Mouse (Mus musculus): Measurements from ENCODE around the gene Ccz1. TPM values are rescaled to one million over a fixed set of nuclear protein-coding genes. Genes with fewer than 3 reads are reported as not detected.
"Not testable (repeated sequence)": the region's sequence is repeated elsewhere in the genome, so short reads cannot be mapped to it uniquely, and the experiment has no call there.

Gene Ccz1
- 38.6 and 40.0 TPM in 2 replicates for polyA plus RNA-seq (2012; rRNA removed)

DNA sequence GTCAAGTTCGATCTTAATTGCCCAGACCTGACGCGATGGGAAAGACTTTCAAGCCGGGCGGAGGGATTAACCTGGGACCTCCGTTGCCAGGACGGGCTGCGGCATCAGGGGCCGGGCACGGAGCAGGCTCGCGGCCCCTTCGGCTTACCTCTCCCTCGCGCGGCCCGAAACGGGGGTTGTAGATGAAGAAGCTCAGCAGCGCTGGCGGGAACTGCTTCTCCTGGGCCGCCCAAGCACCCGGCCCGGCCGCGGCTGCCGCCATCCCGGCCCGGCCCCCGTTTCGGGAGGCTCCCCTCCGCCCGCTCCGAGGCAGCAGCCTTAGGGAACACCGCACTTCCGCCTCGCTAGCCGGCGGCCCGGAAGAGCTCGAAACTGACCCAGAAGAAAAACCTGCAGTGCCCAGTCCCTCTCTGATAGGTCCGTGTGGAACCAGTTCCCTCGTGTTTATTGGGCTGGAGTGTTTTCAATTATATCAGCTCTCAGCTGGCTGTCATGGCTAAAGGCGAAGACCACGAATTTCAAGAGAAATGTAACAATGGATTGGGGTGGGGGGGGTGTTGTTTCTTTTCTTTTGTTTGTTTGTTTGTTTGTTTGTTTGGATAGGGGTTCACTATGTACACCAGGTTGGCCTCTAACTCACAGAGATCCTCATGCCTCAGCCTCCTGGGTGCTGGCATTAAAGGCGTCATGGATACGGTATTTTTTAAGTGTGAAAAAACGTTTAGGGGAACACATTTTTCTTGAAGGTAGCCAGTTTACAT lies at the start of gene Ccz1:
Gene Ccz1 (minus strand): TSS at position 327 of the 761 bp plus-strand sequence.
- DNase-seq (ENCODE audit: low spot score): peak; percentile 61

DNA sequence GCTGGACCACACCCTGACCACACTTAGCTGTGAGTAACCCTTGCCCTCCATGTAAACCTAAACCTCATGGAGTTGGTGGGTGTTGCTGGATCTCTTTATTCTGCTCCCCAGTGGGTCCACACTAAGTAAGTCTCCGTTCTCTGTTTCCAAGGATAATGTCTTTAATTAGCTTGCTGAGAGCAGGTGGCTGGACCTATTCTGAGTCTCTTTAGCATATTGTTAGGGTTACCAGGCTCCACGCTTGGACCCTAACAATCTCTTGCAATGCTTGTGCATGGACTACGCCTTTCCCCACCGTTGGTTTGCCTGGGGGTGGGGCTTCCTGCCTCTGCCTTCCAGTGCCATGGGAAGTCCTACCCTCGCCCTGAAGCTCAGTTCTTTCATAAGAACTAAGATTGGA lies 49.4 kb upstream of the Ccz1 start:
- no peak for DNase-seq (ENCODE audit: low spot score)

DNA sequence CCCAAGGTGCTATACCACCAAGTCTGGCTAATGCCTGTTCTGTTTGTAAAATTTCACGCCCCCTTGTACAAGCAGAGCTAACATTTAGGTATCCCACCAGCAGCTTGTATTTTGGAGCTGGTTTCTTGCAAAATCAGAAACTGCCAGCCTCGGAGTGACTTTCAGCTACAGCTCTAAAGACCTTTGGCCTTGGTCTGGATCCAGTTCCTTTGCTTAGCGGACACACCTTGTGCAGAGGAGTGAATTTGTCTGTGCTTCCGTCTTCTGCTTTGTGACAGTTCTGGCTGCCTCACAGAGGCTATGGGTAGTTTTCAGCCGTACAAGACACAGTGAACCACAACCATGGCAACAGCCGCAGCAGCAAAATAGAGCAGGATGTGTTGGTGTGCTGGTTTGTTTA lies 39.7 kb upstream of the Ccz1 start:
- no peak for DNase-seq (ENCODE audit: low spot score)

DNA sequence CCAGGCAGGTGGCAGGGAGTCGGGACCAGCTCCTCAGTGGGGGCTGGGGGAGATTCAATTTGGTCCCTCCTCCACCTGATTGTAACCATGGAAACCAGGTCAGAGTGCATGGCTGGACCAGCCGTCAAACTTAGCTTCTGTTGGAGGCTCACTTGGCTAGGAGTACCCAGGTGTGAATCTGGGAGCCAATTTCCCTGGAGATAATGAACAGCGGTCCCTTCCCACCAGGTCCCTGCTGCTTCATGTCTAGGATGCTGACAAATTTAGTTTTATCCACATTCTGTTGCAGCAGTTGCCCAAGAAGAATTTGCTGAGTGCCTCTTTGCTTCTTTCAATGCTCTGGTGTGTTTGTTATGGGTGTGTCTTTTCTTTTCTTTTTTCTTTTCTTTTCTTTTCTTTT lies 38.8 kb upstream of the Ccz1 start:
- DNase-seq (ENCODE audit: low spot score): no peak

DNA sequence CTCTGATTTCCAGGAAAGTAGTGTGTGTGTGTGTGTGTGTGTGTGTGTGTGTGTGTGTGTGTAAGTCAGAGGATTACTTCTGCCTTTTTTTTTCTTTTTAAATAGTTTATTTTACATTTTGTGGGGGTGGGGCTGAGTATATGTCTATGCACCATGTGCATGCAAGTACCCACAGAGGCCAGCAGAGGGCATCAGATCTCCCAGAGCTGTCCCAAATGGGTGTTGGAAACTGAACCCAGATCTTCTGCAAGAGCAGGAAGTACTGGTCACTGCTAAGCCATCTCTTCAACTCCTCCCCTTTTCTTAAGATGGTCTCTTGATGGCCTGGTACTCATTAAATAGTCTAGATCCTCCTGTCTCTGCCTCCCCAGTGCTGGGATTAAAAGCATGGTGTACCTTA lies 36.6 kb upstream of the Ccz1 start:
- DNase-seq (ENCODE audit: low spot score): no peak

DNA sequence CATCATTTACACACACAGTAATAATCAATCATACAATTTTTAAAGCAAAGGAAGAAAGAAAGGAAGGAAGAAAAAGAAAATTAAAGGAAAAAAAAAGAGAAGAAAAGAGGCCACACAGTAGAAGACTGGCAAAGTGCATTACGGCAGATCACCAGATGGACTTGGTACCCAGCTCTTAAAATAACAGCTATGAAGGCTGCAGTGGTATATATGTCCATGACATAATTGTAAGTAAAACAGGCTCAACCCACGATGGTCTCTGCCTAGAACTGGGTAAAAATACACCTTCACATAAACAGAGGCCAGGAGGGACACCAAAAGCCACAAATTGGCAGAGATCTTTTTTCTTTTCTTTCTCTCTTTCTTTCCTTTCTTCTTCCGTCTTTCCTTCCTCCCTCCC lies 35.2 kb upstream of the Ccz1 start:
- DNase-seq (ENCODE audit: low spot score): no peak

DNA sequence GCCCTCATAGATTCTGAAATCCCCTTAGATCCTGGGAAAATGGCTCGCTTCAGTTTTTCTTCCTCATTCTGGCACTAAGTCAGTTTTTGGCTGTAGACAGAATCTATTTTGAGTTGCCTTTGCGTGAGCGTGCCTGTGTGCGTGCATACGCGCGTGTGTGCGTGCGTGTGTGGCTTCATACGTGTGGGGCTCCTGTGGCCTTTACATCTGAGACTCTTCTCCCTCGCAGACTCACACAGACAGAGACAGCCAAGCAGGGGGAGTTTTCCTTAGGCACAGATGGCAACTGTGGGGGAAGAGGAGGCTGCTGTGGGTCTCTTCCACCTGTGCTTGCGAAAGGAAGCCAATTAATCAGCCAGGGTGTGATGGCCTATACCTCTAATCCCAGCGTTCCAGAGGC lies 32.6 kb upstream of the Ccz1 start:
- DNase-seq (ENCODE audit: low spot score): no peak

DNA sequence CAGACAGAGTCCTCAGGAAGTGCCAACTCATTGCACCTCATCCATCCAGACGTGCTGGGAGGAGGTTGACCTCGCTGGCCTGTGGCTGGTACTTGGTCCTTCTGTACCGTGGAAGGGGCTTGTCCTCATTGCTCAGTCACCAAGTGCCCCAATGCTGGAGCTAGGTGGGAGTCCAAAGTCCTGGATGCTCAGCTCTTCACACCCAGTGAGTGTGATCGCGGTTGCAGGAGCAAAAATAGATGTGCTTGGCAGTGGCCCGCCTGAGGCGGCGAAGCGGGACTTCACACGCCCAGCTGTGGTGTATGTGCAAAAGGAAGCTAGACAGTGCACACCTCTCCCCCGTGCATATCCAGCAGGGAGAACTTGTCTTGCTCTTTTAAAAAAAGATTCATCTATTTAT lies 28.5 kb upstream of the Ccz1 start:
- no peak for DNase-seq (ENCODE audit: low spot score)

DNA sequence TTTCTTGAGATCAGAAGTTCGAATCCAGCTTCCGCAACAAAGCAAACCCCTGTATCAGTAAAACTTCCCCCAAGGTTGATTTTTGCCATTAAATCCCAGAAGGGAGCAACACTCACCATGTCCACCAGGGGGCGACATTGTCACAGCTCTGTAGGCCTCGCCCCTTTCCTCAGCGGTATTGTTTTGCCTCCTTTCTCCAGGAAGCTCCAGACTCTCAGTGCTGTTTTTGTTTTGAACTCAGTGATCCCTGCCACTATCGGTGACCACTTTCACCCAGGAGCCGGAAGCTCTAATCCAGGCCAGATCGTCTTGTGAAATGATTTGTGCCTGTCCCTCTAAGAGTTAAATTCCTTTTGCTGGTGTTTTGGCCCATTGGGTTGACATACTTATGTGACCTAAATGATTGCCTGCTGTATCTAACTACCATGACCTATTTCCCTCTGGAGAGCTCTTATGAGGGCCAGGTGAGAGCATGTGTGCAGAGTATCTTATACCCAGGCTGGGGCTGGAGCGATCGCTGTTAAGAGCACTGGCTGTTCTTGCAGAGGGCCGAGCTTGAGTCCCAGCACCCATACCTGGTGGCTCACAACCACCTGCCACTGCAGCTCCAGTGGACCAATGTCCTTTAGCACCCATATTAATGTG lies 26.2 kb upstream of the Ccz1 start:
- DNase-seq (ENCODE audit: low spot score): peak; percentile 64

DNA sequence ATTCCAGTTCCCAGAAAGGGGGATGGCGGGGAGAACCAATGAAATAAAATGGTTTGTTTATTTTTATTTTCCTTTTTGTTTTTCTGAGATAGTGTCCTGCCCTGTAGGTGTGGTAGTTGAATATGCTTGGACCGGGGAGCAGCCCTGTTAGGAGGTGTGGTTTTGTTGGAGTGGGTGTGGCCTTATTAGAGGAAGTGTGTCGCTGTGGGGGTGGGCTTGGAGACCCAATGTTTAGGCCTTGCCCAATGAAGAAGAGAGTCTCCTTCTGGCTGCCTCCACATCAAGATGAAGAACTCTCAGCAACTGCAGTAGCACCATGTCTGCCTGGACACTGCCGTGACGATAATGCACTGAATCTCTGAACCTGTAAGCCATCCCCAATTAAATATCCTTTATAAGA lies 25.2 kb upstream of the Ccz1 start:
- no peak for DNase-seq (ENCODE audit: low spot score)

DNA sequence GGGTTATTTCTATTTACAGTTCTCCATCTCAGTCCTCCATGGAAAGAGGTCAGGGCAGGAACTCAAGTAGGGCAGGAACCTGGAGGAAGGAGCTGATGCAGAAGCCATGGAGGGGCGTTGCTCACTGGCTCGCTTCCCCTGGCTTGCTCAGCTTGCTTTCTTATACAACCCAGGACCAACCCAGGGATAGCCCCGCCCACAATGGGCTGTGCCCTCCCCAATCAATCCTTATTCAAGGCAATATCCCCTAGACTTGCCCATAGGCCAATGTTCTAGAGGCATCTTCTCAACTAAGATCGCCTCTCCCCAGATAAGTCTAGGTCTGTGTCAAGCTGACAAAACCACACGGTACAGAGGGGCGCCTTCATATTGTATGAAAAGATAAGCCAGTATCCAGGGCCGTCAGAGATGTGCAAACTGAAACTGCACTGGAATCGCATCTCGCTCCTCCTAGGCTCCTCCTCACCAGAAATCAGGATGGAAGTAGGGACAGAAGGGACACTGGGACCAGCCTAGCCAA lies 24.5 kb upstream of the Ccz1 start:
- DNase-seq (ENCODE audit: low spot score): no peak

DNA sequence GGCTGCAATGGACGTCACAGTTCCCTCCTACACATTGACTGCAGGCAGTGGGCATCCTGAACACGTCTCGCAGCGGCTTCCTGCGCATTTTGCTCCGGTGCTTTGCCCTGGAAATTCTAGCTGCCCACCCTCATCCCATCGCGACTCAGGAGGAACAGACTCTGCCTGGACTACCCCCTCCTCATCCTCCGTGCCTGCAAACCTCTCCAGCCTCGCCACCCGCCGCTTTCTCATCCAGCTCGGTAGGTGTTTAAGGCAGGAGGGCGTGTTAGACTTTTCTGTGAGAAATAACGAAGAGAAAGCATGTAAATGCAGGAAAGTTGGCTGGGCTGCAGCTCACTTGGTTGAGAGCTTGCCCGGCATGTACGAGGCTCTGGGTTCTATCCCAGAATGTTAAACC lies 22.3 kb upstream of the Ccz1 start:
- no peak for DNase-seq (ENCODE audit: low spot score)

DNA sequence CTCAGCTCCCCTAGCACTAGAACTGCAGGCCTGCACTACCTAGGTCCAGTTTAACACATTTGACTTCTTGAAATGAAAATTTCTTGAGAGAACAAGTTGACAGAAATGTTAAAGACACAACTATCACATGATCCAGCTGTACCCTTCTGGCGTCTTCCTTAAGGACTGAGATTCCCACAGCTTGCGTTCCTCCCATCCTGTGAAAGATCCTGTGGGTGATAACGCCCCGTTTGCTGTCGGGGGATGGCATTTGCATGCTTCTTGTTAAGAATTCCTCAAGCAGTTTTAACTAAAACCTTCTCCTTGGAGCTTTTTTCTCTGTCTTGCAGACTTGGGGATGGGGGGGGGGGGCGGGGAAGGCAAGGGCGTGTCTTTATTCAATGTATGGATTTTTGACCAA lies 19.9 kb upstream of the Ccz1 start:
- no peak for DNase-seq (ENCODE audit: low spot score)

DNA sequence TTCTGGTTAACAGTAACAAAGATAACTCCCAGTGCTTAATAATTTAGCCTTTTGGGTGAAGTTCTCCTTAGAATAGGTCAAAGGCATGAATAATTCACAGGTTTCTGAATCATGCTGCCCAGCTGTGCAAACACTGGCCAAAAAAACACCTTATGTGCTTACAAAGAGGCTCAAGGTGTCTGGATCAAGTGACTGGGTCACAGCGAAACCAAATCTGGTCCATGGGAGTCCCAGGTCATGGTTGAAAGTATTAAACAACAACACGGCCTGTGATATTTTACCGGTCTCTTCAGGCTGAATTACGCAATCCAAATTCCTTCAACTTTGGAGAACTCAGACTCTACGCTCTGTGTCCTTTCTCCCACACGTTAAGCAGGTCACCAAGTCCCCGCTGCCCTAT lies 17.8 kb upstream of the Ccz1 start:
- DNase-seq (ENCODE audit: low spot score): no peak

DNA sequence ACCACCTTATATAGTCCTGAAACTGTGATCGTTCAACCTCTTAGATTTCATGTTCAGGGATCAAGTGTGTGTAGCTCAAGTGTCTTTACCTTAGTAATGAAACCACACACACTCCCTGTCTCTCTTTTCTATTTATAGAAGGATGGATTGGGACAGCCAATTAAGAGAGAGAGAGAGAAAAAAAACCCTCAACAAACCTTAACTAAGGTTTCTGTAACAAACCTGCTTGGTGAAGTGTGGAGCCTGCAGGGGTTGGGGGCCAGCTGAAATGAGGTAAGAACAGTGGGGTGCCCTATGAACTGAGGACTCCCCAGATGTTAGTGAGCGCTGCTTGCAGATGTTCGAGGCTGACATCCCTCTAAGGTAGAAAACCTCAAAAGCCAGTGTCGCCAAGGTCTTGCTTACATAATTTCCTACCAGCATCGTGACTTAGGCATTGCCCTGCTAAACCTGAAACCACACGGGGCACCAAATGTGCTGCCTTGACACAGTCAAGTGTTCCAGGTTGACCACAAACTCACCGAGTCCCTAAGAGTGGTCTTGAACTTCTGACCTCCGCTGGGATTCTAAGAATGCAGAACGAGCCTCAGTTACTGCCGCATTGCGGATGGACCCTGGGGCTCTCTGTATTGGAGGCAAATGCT lies 12.1 kb upstream of the Ccz1 start, which contains the start of gene Ocm:
Gene Ocm (minus strand): TSS at position 51 of the 644 bp plus-strand sequence.
- DNase-seq (ENCODE audit: low spot score): no peak

DNA sequence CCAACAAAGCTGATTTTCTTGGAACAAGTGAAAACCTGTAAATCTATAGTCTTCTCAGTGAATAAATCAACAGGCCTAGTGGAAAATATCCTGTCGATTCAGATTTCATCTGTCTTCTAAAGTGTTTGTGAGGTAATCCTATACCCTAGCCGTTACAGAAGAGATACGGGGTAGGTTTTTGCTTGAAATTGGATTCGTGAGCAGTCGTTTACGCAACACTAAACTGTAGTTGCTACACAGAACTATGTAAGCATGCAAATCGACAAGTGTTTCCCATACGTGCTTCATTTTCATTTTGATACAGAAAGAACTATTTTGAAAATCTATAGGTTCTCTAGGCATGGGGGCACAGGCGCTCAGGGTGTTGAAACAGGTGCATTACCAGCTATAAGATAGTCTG lies 1.2 kb upstream of the Ccz1 start:
- no peak for DNase-seq (ENCODE audit: low spot score)

DNA sequence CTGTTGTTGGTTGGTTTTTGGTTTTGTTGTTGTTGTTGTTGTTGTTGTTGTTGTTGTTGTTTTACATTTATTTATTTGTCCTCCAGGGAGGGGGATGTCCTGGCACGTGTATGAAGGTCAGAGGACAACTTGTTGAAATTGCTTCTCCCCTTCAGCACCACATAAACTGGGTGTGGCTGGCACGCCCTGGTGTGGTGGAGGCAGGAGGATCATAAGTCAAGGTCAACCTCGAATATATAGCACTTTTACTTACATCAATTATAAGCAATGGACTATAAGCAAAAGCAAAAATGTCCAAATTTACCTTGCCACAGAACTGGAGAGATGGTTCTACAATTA lies 604 bp upstream of the Ccz1 start:
- DNase-seq (ENCODE audit: low spot score): no peak

DNA sequence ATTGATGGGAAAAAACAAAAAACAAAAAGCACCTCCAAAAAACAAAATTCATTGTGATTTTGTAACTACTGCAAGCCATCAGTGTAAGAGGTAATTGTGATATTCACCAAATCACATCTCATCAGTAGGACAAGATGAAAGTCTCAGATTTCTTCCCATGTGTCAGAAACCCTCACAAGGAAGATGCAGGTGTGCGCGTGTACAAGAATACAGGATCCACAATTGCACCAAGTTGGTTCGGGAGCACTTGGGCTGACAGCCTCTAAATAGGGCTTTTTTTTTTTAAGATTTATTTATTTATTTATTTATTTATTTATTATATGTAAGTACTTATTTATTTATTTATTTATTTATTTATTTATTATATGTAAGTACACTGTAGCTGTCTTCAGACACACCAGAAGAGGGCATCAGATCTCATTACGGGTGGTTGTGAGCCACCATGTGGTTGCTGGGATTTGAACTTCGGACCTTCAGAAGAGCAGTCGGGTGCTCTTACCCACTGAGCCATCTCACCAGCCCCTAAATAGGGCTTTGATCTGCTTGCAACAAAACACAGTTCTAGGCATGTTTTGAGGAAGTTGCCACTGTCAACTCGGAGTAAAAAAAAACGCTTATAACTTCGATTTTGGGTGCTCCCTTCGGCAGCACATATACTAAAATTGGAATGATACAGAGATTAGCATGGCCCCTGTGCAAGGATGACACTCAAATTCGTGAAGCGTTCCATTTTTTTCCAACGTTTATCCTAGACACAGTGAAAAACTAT lies 1.1 kb downstream of the Ccz1 start:
- DNase-seq (ENCODE audit: low spot score): not testable (repeated sequence)

DNA sequence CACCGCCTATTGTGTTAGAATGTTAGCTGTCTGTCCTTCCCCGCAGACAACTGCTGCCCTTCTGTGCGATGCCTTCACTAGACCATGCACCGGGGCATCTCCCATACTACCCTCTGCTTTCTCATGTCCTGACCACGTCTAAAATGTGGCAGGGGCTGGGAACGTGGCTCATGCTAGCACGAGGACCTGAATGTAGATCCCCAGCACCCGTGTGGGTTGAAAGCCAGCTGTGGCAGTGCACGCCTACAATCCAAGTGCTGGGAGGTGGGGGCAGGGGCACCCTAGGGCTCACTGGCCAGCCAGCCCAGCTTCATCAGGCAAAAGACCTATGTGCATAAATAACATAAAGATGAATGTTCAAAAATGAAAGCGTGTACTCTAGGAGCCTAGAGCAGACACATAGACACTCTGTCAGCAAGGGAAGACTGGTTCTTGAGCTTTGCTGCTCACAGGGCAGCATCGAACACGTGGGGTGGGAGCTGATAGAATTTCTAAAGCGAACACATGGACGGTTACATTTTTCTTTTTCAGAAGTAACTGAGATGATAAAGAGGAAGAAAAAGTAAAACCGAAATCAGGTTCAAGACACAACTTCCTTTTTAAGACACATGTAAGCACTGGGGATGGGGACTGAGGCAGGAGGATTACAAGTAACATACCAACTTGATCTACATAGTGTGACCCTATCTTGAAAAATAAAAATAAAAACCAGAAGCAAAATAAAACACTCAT lies 12.1 kb downstream of the Ccz1 start:
- no peak for DNase-seq (ENCODE audit: low spot score)

DNA sequence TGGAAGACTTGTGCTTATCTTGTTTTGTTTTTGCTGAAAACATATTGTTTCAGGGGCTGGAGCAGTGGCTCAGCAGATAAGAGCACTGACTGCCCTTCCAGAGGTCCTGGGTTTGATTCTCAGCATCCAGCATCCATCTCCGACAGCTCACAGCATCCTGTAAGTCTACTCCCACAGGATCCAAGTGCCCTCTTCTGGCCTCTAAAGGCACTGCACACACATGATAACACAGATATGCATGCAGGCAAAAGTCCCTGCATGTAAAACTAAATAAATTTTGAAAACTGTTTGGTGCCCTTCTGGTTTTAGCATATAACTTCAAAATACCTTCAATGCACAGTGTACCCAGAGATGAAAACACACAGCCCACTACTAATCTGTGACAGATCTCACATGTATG lies 15.3 kb downstream of the Ccz1 start:
- DNase-seq (ENCODE audit: low spot score): no peak

DNA sequence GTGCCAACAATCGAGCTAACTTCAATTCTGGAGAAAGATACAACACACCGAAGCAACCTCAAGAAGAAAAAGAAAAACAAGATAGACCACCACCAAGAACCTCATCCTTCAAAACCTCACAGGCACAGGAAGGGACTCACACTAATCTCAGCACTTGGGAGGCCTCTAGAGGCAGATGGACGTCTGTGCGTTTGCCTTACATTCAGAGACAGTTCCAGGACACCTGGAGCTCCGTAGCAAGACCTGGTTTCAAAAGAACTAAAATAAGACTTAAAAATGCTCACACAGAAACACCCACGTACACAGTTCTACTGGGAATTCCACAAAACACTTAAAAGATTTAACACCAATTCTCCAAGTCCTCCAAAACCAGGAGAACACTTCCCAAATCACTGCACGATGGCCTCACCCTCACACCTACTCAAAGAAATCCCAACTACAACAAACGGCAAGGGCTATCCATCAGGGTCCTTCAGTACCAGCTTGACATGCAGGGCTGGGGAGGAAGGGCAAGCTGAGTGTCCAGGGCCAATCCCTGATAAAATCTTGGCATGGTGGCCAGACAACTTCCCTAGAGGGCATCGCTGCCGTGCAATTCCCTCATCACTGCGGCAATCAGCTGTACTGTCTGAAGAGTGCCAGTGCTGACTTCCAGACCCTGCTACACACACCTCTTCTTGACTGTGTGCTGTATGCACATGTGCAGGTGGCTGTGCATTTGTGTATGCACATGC lies 19.9 kb downstream of the Ccz1 start:
- no peak for DNase-seq (ENCODE audit: low spot score)

Data from urinary bladder, adult 2 months (tissue).